Mouse (Mus musculus) adrenal gland, postnatal 14 days (tissue): ENCODE data around the gene R3hdm2. TPM values are rescaled to one million over a fixed set of nuclear protein-coding genes. Genes with fewer than 3 reads are reported as not detected.
A peak's percentile ranks its signal among the peaks of the same experiment; 100 is the strongest.

Experiments
- DNase-seq: peaks from one replicate; pipeline ENCODE4 v3.0.0; 2021; ENCODE audit warnings: mixed read lengths
- total RNA-seq: library from RNA; stranded (reverse); gene quantifications from 2 replicates; pipeline ENCODE4 v1.2.3, GENCODE M21; 2021

The R3hdm2 gene
- total RNA-seq, 1 experiment from 2014 or later = 113 TPM

- DNase-seq = no peak
Measured at GRCm38 (mm10) chr10:127517941-127518340, 137.8 kb downstream of the R3hdm2 start.

GRCm38 (mm10) chr10:127519041-127519701 is 139.0 kb downstream of the R3hdm2 start:
- no peak for DNase-seq

GRCm38 (mm10) chr10:127519903-127520713 is 140.0 kb downstream of the R3hdm2 start:
- no peak for DNase-seq

- no peak for DNase-seq
Measured at GRCm38 (mm10) chr10:127520714-127521357, 140.7 kb downstream of the R3hdm2 start.

GRCm38 (mm10) chr10:127521611-127522080 is 141.5 kb downstream of the R3hdm2 start:
- no peak for DNase-seq

- peak; percentile 88 for DNase-seq
Measured at GRCm38 (mm10) chr10:127522088-127522581, 142.0 kb downstream of the R3hdm2 start, which contains the start of gene Shmt2. Shmt2 (minus strand) TSS chr10:127522444.

GRCm38 (mm10) chr10:127524646-127525255 is 144.6 kb downstream of the R3hdm2 start:
- DNase-seq = no peak

GRCm38 (mm10) chr10:127526048-127526447 is 145.9 kb downstream of the R3hdm2 start:
- no peak for DNase-seq

GRCm38 (mm10) chr10:127526681-127527080 is 146.6 kb downstream of the R3hdm2 start:
- peak; percentile 86 for DNase-seq

GRCm38 (mm10) chr10:127527481-127527880 is 147.4 kb downstream of the R3hdm2 start:
- no peak for DNase-seq

GRCm38 (mm10) chr10:127530945-127531344 is 150.8 kb downstream of the R3hdm2 start:
- no peak for DNase-seq

GRCm38 (mm10) chr10:127531548-127531947 is 151.4 kb downstream of the R3hdm2 start:
- DNase-seq = no peak

- no peak for DNase-seq
Measured at GRCm38 (mm10) chr10:127534036-127534928, 154.2 kb downstream of the R3hdm2 start, which contains the start of gene Nxph4. Nxph4 (minus strand) TSS chr10:127534559.

- DNase-seq = no peak
Measured at GRCm38 (mm10) chr10:127534929-127535384, 154.8 kb downstream of the R3hdm2 start.

- DNase-seq = peak; percentile 57
Measured at GRCm38 (mm10) chr10:127536586-127537314, 156.6 kb downstream of the R3hdm2 start.

GRCm38 (mm10) chr10:127537854-127538583 is 157.9 kb downstream of the R3hdm2 start:
- DNase-seq = peak; percentile 87

- DNase-seq = no peak
Measured at GRCm38 (mm10) chr10:127541510-127541909, 161.4 kb downstream of the R3hdm2 start.

GRCm38 (mm10) chr10:127542084-127542483 is 162.0 kb downstream of the R3hdm2 start:
- no peak for DNase-seq

GRCm38 (mm10) chr10:127542720-127543119 is 162.6 kb downstream of the R3hdm2 start:
- DNase-seq = no peak
